Mouse (Mus musculus) limb, embryonic 11.5 days (tissue): ENCODE measurements at regions not wholly inside any gene's neighbourhood (a gene's known extent, or its start where the extent isn't known, plus 50 kb on each side); places are given as distances from the start of the nearest gene placed in this dataset.

ENCODE experiments used
- ATAC-seq: fragments of 200-750 bp; cut with Nextera tagmentation; 2 replicates; pipeline ENCODE4 v1.8.0; 2017; ENCODE audit warnings: low read depth; ENCODE audit not compliant: insufficient number of reproducible peaks, low FRiP score, low TSS enrichment
- DNase-seq: peaks from one replicate; pipeline ENCODE4 v3.0.0-alpha.2; 2015; ENCODE audit warnings: low spot score
- H3K27ac ChIP-seq: fragments of 300-500 bp; sonication (generic); replicated peaks from 2 replicates; pipeline ENCODE4 v1.5.1; 2014; ENCODE audit warnings: low read depth, mild to moderate bottlenecking, low read length
- H3K27me3 ChIP-seq: fragments of 300-500 bp; sonication (generic); 2 replicates; pipeline ENCODE4 v1.6.1; 2014; ENCODE audit warnings: mild to moderate bottlenecking, low read length, mixed read lengths; ENCODE audit not compliant: control insufficient read depth, insufficient read depth
- H3K36me3 ChIP-seq: fragments of 300-500 bp; sonication (generic); 2 replicates; pipeline ENCODE4 v1.6.1; 2014; ENCODE audit warnings: mild to moderate bottlenecking, low read length, moderate library complexity, mixed read lengths; ENCODE audit not compliant: control insufficient read depth, insufficient read depth
- H3K4me1 ChIP-seq: fragments of 300-500 bp; sonication (generic); 2 replicates; pipeline ENCODE4 v1.6.1; 2014; ENCODE audit warnings: low read length, mixed read lengths; ENCODE audit not compliant: control insufficient read depth, insufficient read depth
- H3K4me2 ChIP-seq: fragments of 300-500 bp; sonication (generic); 2 replicates; pipeline ENCODE4 v1.6.1; 2014; ENCODE audit warnings: low read depth, mild to moderate bottlenecking, moderate library complexity; ENCODE audit not compliant: severe bottlenecking
- H3K4me3 ChIP-seq: fragments of 300-500 bp; sonication (generic); 2 replicates; pipeline ENCODE4 v1.5.1; 2014; ENCODE audit warnings: low read depth, low read length
- H3K9ac ChIP-seq: fragments of 300-500 bp; sonication (generic); 2 replicates; pipeline ENCODE4 v1.6.1; 2014; ENCODE audit warnings: mild to moderate bottlenecking, low read length
- H3K9me3 ChIP-seq: fragments of 300-500 bp; sonication (generic); 2 replicates; pipeline ENCODE4 v1.6.1; 2016; ENCODE audit warnings: low read length; ENCODE audit not compliant: control insufficient read depth
- WGBS: fragments of 180-500 bp; shearing (Covaris S2); extraction: QIAGEN DNeasy Blood & Tissue Kit; methylation state at CpG from one replicate; pipeline ENCODE4 v1.1.7; 2014; 5-methylcytosine and 5-hydroxymethylcytosine counted together

DNA sequence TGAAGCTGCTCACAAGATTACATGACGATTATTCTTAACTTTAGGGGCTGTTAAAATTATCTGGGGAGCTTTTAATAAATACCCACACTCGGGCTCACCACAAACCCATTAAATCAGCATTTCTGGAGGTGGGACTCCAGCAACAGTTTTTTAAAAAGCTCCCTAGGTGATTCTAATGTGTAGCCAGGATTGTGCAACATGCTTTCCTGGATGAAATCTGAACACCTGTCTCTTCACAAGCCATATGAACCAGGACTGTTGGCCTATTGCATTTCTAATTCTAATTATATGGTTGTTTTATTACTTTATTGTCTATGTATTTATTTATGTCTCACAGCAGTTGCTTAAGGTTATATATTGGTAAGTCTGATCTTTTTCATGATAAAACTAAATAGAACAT, 84.1 kb upstream of the Hgf start:
- no peak for DNase-seq
- H3K4me2 ChIP-seq: no peak overlapping the region
- 66% methylated on average over 2 of the region's 2 CpGs for WGBS

DNA sequence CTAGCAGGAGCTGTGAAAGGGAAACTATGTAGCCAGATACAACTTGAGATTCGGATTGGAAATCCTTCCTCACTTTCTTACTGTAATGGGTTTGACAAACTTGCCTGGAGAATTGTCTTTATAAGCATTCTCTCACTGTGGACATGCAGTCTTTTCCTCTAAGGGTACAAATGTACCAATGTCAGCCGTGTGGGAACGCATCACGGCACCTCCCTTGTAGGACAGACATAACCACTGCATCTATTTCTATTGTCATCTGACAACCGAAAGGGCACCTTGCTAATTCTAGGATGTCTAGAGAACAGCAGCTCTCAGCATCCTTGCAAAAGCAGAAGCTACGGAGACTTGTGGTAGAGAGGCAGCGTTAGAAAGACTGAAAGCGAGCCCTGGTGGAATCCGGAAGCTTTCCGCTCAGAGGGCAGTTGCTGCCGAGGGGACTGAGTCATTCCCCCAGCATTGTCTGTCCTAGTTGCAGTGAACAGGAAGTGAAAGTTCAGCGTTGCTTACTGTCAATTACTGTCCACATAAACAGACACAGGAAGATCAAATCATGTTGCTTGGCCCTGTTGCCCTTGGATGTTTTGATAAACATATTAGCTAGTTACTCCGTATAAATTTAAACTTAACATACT, 83.5 kb upstream of the Hgf start:
- no peak for ATAC-seq
- no peak overlapping the region for H3K4me3 ChIP-seq
- no peak overlapping the region for H3K27ac ChIP-seq
- H3K4me1 ChIP-seq: peaks cover 6% of the 10 kb centered on the region; the same call in 1 of the 2 replicates
- peak overlapping the region; percentile 28; the same call in 1 of the 2 replicates for H3K4me2 ChIP-seq
- H3K27me3 ChIP-seq: no peaks in the 10 kb centered on the region
- no peak overlapping the region for H3K9ac ChIP-seq
- H3K9me3 ChIP-seq: no peaks in the 10 kb centered on the region
- no peaks in the 10 kb centered on the region for H3K36me3 ChIP-seq
- peak; percentile 36 for DNase-seq
- 54% methylated on average over 13 of the region's 13 CpGs for WGBS

More for the DNA sequence above, 84.1 kb upstream of the Hgf start:
- Histone ChIP-seq H3K27ac (no peak overlapping the region), H3K4me3 (no peak overlapping the region), H3K9me3 (no peaks in the 10 kb centered on the region), H3K4me1 (peaks cover 6% of the 10 kb centered on the region; the same call in 1 of the 2 replicates), H3K9ac (no peak overlapping the region), H3K27me3 (no peaks in the 10 kb centered on the region), H3K36me3 (no peaks in the 10 kb centered on the region)
- ATAC-seq: no peak

DNA sequence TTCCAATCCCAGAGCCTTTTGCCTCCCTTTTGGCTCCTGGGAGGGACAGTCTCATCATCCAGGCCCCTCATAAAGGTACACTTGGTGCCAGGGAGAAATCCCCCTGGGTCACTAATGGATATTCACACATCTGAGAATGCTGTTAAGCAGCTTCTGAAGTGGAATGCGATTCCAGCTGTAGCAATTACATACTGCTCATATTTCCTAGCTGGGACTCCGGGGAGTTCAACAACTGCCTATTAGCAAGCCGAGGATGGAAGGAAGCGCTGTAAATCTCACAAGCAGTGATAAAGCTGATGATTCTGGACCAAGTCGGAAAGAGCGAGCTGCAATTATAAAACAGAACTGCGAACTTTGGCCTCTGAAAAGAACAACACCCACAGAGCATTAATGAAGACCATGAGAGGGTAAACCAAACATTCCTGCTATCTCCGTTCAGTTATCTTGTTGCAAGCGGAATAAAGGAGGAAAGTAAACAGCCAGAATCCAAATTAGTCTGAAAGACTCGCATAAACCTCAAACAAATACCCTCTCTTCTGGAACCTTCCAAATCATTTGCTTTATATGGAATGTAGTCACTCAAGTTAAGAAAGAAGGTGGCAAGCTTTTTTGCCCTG, 82.8 kb upstream of the Hgf start:
- no peak overlapping the region for H3K4me3 ChIP-seq
- no peak overlapping the region for H3K27ac ChIP-seq
- H3K27me3 ChIP-seq: no peaks in the 10 kb centered on the region
- ATAC-seq (peak; percentile 68; the same call in 1 of the 2 replicates), DNase-seq (peak; percentile 38)
- H3K36me3 ChIP-seq: no peaks in the 10 kb centered on the region
- H3K9me3 ChIP-seq: no peaks in the 10 kb centered on the region
- H3K4me1 ChIP-seq: peaks cover 6% of the 10 kb centered on the region; the same call in 1 of the 2 replicates
- H3K4me2 ChIP-seq: peak overlapping the region; percentile 28; the same call in 1 of the 2 replicates
- H3K9ac ChIP-seq: no peak overlapping the region
- WGBS: 6% methylated on average over 10 of the region's 10 CpGs

DNA sequence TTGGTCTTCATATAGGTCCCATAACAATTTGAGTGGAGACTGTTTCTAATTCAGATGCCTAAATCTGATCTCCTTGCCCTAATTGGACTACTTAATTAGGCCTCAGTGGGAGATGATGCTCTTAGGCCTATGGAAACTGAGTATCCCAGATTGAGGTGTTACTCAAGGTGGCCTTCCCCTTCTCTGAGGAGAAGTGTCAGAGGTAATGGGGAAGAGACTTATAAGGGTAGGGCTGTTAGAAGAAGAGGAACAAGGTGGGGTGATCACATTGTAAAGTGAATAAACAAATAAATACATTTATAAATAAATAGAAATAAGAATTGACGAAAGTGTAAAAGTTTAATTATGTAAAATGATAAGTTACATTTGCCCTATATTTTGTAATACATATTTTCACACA, 65.3 kb upstream of the Hgf start:
- Histone ChIP-seq H3K27ac (no peak overlapping the region), H3K36me3 (no peaks in the 10 kb centered on the region), H3K4me3 (no peak overlapping the region), H3K9me3 (no peaks in the 10 kb centered on the region), H3K4me2 (no peak overlapping the region), H3K27me3 (no peaks in the 10 kb centered on the region), H3K9ac (no peak overlapping the region), H3K4me1 (no peaks in the 10 kb centered on the region)
- ATAC-seq (no peak), DNase-seq (no peak)
- WGBS: 96% methylated on average over 1 of the region's 1 CpGs

DNA sequence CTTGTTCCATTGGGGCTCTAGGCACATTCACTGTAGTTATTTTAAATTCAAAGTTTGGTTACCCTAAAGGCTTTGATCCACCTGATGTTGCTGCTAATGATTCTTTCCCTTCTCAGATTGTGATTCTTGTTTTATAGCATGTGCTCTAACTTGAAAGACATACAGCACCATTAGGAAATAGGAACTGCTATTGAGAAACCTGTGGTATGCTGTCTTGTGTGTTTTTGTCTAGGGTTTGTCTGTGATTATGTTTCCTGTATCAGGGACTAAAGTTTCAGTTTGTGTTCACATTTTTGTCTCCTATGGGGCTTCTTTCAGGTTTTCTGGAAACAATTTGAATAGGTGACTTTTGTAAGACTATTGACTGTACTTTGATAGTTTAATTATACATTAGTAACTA, 63.5 kb upstream of the Hgf start:
- Histone ChIP-seq H3K9me3 (no peaks in the 10 kb centered on the region), H3K9ac (no peak overlapping the region), H3K27ac (no peak overlapping the region), H3K4me1 (no peaks in the 10 kb centered on the region), H3K4me2 (no peak overlapping the region), H3K4me3 (no peak overlapping the region), H3K27me3 (no peaks in the 10 kb centered on the region), H3K36me3 (no peaks in the 10 kb centered on the region)
- ATAC-seq (no peak), DNase-seq (no peak)

DNA sequence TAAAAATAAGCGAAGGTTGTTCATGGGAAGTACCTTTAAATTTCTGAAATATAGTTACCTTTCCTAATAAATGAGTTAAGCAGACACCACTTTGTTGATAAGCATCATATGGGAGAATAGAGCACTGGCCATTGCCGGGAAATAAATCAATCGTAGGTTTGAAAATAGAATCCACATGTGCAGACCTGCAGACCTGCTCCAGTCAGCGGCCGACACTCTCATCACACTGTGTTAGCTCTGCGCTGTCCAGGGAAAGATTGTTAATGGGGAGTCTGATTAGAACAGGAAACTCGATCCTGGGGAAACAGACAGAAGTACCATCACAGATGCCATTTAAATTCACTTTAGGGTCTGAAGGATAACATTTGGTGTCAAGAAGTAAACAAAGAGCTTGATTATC, 53.4 kb upstream of the Hgf start:
- no peaks in the 10 kb centered on the region for H3K9me3 ChIP-seq
- WGBS: 6% methylated on average over 7 of the region's 7 CpGs
- no peaks in the 10 kb centered on the region for H3K27me3 ChIP-seq
- ATAC-seq (peak; percentile 60; the same call in 1 of the 2 replicates), DNase-seq (peak; percentile 48)
- no peak overlapping the region for H3K27ac ChIP-seq
- H3K4me3 ChIP-seq: no peak overlapping the region
- no peak overlapping the region for H3K4me2 ChIP-seq
- no peaks in the 10 kb centered on the region for H3K36me3 ChIP-seq
- no peaks in the 10 kb centered on the region for H3K4me1 ChIP-seq
- H3K9ac ChIP-seq: no peak overlapping the region
